Comparison of ENCODE assay signal across 12 mouse cellular contexts in genomic region chr8:26305061-26305879, GRCm38 (mm10).
A peak's percentile ranks its signal among the peaks of the same experiment; 100 is the strongest.
DNase-seq lines count a peak whose midpoint lies in the region; ATAC-seq and TF ChIP-seq lines count a peak whose summit lies in the region.
"Had no signal": no experiment of that assay in that cellular context is flagged by ENCODE, and none has a peak within 500 bp of the region (broad histone marks: within the 10 kb centered on the region; RNA-seq: fewer than 3 reads in every experiment).

No protein-coding gene starts in this region.

- no peaks in the 10 kb centered on the region for H3K4me1 ChIP-seq in lung, embryonic 14.5 days (ENCODE audit: insufficient read depth)
- peaks cover 42% of the 10 kb centered on the region for H3K4me1 ChIP-seq in hindbrain, embryonic 10.5 days (replicated peaks)
- H3K4me1 ChIP-seq in midbrain, embryonic 15.5 days = peaks cover 15% of the 10 kb centered on the region
- H3K4me1 ChIP-seq in thymus, adult 2 months (replicated peaks; ENCODE audit: control insufficient read depth, insufficient read depth, low read length) = no peaks in the 10 kb centered on the region

- no peaks in the 10 kb centered on the region for H3K36me3 ChIP-seq in lung, embryonic 14.5 days (ENCODE audit: insufficient read depth)
- no peaks in the 10 kb centered on the region for H3K36me3 ChIP-seq in hindbrain, embryonic 10.5 days
- H3K36me3 ChIP-seq in midbrain, embryonic 15.5 days (replicated peaks) = no peaks in the 10 kb centered on the region
- H3K36me3 ChIP-seq in thymus, adult 2 months (ENCODE audit: control insufficient read depth, insufficient read depth, low read length) = no peaks in the 10 kb centered on the region

- H3K9ac ChIP-seq in lung, embryonic 14.5 days = no peak overlapping the region
- no peak overlapping the region for H3K9ac ChIP-seq in midbrain, embryonic 15.5 days

- H3K27ac ChIP-seq in lung, embryonic 14.5 days (ENCODE audit: low read depth) = no peak overlapping the region
- H3K27ac ChIP-seq in hindbrain, embryonic 10.5 days = peak overlapping the region; percentile 69
- H3K27ac ChIP-seq in midbrain, embryonic 15.5 days = no peak overlapping the region
- no peak overlapping the region for H3K27ac ChIP-seq in thymus, adult 2 months (ENCODE audit: control insufficient read depth, insufficient read depth, low read length)

- TF ChIP-seq CTCF in lung, embryonic 14.5 days (IDR thresholded peaks at IDR 0.05; ENCODE audit: low read depth) = no peak
- TF ChIP-seq CTCF in thymus, adult 2 months (IDR thresholded peaks at IDR 0.05; ENCODE audit: borderline replicate concordance, control insufficient read depth, extremely low read depth, insufficient read depth, low read length, poor library complexity) = no peak

- H3K9me3 ChIP-seq in lung, embryonic 14.5 days (ENCODE audit: low read depth, low read length) = no peaks in the 10 kb centered on the region
- no peaks in the 10 kb centered on the region for H3K9me3 ChIP-seq in hindbrain, embryonic 10.5 days
- H3K9me3 ChIP-seq in midbrain, embryonic 15.5 days = no peaks in the 10 kb centered on the region

- intact Hi-C loops in left cerebral cortex, postnatal 36 days (cut with DNase I) = no loop called here

- 46% methylated on average over 18 of the region's 18 CpGs for WGBS in lung, embryonic 14.5 days
- WGBS in hindbrain, embryonic 10.5 days = 63% methylated on average over 18 of the region's 18 CpGs
- 57% methylated on average over 18 of the region's 18 CpGs for WGBS in midbrain, embryonic 15.5 days
- WGBS in thymus, adult 2 months = 85% methylated on average over 18 of the region's 18 CpGs

- peak; percentile 28; the same call in 1 of the 2 replicates for ATAC-seq in lung, embryonic 14.5 days (ENCODE audit: insufficient read depth)
- ATAC-seq in midbrain, embryonic 15.5 days (replicated peaks) = peak; percentile 82
- no peak for ATAC-seq in megakaryocyte, adult 5-6 weeks (ENCODE audit: poor library complexity, severe bottlenecking)

- no peak for TF ChIP-seq POLR2A in thymus, adult 2 months (IDR thresholded peaks at IDR 0.05; ENCODE audit: control insufficient read depth, extremely low read depth, insufficient read depth, low read length, poor library complexity)

- H3K4me2 ChIP-seq in lung, embryonic 14.5 days = no peak overlapping the region
- no peak overlapping the region for H3K4me2 ChIP-seq in midbrain, embryonic 15.5 days

- H3K4me3 ChIP-seq in lung, embryonic 14.5 days (ENCODE audit: low read depth, low read length) = no peak overlapping the region
- H3K4me3 ChIP-seq in hindbrain, embryonic 10.5 days = no peak overlapping the region
- H3K4me3 ChIP-seq in midbrain, embryonic 15.5 days = no peak overlapping the region
- H3K4me3 ChIP-seq in thymus, adult 2 months (ENCODE audit: control insufficient read depth, insufficient read depth, low read length) = no peak overlapping the region

- DNase-seq in lung, embryonic 14.5 days = no peak
- DNase-seq in lung, postnatal 4 days = no peak
- DNase-seq in hindbrain, embryonic 10.5 days (ENCODE audit: low spot score) = peak; percentile 74
- DNase-seq in ovary, adult 18-20 months (ENCODE audit: low spot score) = no peak
- DNase-seq in left cerebral cortex, postnatal 36 days (ENCODE audit: low spot score in 2 of 2) = no peak
- no peak for DNase-seq in thymus, adult 2 months
- DNase-seq: cerebellum, adult 11 months; kidney, postnatal 14 days; thymus, postnatal 25 days had no signal

- peaks cover 13% of the 10 kb centered on the region for H3K27me3 ChIP-seq in lung, embryonic 14.5 days (ENCODE audit: insufficient read depth, low read length)
- peaks cover 12% of the 10 kb centered on the region; the same call in 1 of the 2 replicates for H3K27me3 ChIP-seq in hindbrain, embryonic 10.5 days (ENCODE audit: insufficient read depth, poor library complexity, severe bottlenecking)
- H3K27me3 ChIP-seq in midbrain, embryonic 15.5 days (replicated peaks) = no peaks in the 10 kb centered on the region
- no peaks in the 10 kb centered on the region for H3K27me3 ChIP-seq in thymus, adult 2 months (ENCODE audit: control insufficient read depth, insufficient read depth, low read length)
- H3K27me3 ChIP-seq: CH12.LX had no signal
